Mouse (Mus musculus): ENCODE results near the gene Pip5kl1. TPM values are rescaled to one million over a fixed set of nuclear protein-coding genes. Genes with fewer than 3 reads are reported as not detected.

The Pip5kl1 gene
- polyA plus RNA-seq, 1 experiment from 2014 or later, result 11.8 TPM

GRCm38 (mm10) chr2:32537360-32537905 is 37.2 kb upstream of the Pip5kl1 start:
- no peak for ATAC-seq (replicated peaks)
- Histone ChIP-seq H3K4me2 (peak overlapping the region; percentile 72), H3K27me3 (replicated peaks) (no peaks in the 10 kb centered on the region), H3K4me3 (peak overlapping the region; percentile 89), H3K27ac (peak overlapping the region; percentile 67), H3K36me3 (replicated peaks) (no peaks in the 10 kb centered on the region), H3K9ac (peak overlapping the region; percentile 78), H3K4me1 (peaks cover 62% of the 10 kb centered on the region), H3K9me3 (no peaks in the 10 kb centered on the region)
- WGBS, result 11% methylated on average over 9 of the region's 9 CpGs

GRCm38 (mm10) chr2:32537941-32538340 is 36.7 kb upstream of the Pip5kl1 start:
- ATAC-seq (replicated peaks), result no peak
- Histone ChIP-seq H3K27ac (no peak overlapping the region), H3K4me2 (peak overlapping the region; percentile 72), H3K36me3 (replicated peaks) (no peaks in the 10 kb centered on the region), H3K4me1 (peaks cover 67% of the 10 kb centered on the region), H3K9ac (no peak overlapping the region; the same call in 1 of the 2 replicates), H3K9me3 (no peaks in the 10 kb centered on the region), H3K27me3 (replicated peaks) (no peaks in the 10 kb centered on the region), H3K4me3 (peak overlapping the region; percentile 89)
- WGBS, result 73% methylated on average over 5 of the region's 5 CpGs

GRCm38 (mm10) chr2:32538461-32538860 is 36.1 kb upstream of the Pip5kl1 start:
- Histone ChIP-seq H3K4me3 (no peak overlapping the region; the same call in 1 of the 2 replicates), H3K4me2 (peak overlapping the region; percentile 72), H3K9me3 (no peaks in the 10 kb centered on the region), H3K27ac (no peak overlapping the region), H3K27me3 (replicated peaks) (no peaks in the 10 kb centered on the region), H3K9ac (no peak overlapping the region), H3K36me3 (replicated peaks) (no peaks in the 10 kb centered on the region), H3K4me1 (peaks cover 68% of the 10 kb centered on the region)
- 58% methylated on average over 4 of the region's 4 CpGs for WGBS
- no peak for ATAC-seq (replicated peaks)

GRCm38 (mm10) chr2:32539452-32539981 is 35.1 kb upstream of the Pip5kl1 start:
- no peaks in the 10 kb centered on the region for H3K36me3 ChIP-seq (replicated peaks)
- H3K4me1 ChIP-seq, result peaks cover 59% of the 10 kb centered on the region
- no peak overlapping the region for H3K9ac ChIP-seq
- WGBS, result 80% methylated on average over 14 of the region's 14 CpGs
- H3K27ac ChIP-seq, result no peak overlapping the region
- H3K9me3 ChIP-seq, result no peaks in the 10 kb centered on the region
- no peak for ATAC-seq (replicated peaks)
- no peaks in the 10 kb centered on the region for H3K27me3 ChIP-seq (replicated peaks)
- H3K4me3 ChIP-seq, result no peak overlapping the region
- no peak overlapping the region for H3K4me2 ChIP-seq

- ATAC-seq (replicated peaks), result no peak
- H3K4me3 ChIP-seq, result no peak overlapping the region
- H3K27ac ChIP-seq, result no peak overlapping the region
- peaks cover 51% of the 10 kb centered on the region for H3K4me1 ChIP-seq
- H3K36me3 ChIP-seq (replicated peaks), result no peaks in the 10 kb centered on the region
- no peaks in the 10 kb centered on the region for H3K9me3 ChIP-seq
- H3K9ac ChIP-seq, result no peak overlapping the region
- 94% methylated on average over 2 of the region's 2 CpGs for WGBS
- no peaks in the 10 kb centered on the region for H3K27me3 ChIP-seq (replicated peaks)
- no peak overlapping the region for H3K4me2 ChIP-seq
These were observed 33.2 kb upstream of the Pip5kl1 start for GRCm38 (mm10) chr2:32541333-32541908.

GRCm38 (mm10) chr2:32541986-32542573 is 32.5 kb upstream of the Pip5kl1 start:
- H3K9ac ChIP-seq, result no peak overlapping the region
- ATAC-seq (replicated peaks), result no peak
- H3K4me3 ChIP-seq, result no peak overlapping the region
- no peaks in the 10 kb centered on the region for H3K9me3 ChIP-seq
- peaks cover 45% of the 10 kb centered on the region for H3K4me1 ChIP-seq
- no peak overlapping the region for H3K27ac ChIP-seq
- 93% methylated on average over 4 of the region's 4 CpGs for WGBS
- H3K4me2 ChIP-seq, result no peak overlapping the region
- H3K36me3 ChIP-seq (replicated peaks), result no peaks in the 10 kb centered on the region
- H3K27me3 ChIP-seq (replicated peaks), result no peaks in the 10 kb centered on the region

- no peaks in the 10 kb centered on the region for H3K9me3 ChIP-seq
These were observed 31.6 kb upstream of the Pip5kl1 start for GRCm38 (mm10) chr2:32543031-32543449.

GRCm38 (mm10) chr2:32546951-32547350 is 27.6 kb upstream of the Pip5kl1 start:
- Histone ChIP-seq H3K9me3 (no peaks in the 10 kb centered on the region), H3K27me3 (replicated peaks) (no peaks in the 10 kb centered on the region), H3K27ac (no peak overlapping the region), H3K4me1 (peaks cover 7% of the 10 kb centered on the region; the same call in 1 of the 2 replicates), H3K4me3 (no peak overlapping the region), H3K36me3 (replicated peaks) (no peaks in the 10 kb centered on the region), H3K9ac (no peak overlapping the region), H3K4me2 (no peak overlapping the region)
- 44% methylated on average over 1 of the region's 1 CpGs for WGBS
- no peak for ATAC-seq (replicated peaks)

More at GRCm38 (mm10) chr2:32543031-32543449, 31.6 kb upstream of the Pip5kl1 start:
- WGBS, result 77% methylated on average over 3 of the region's 3 CpGs
- Histone ChIP-seq H3K27ac (no peak overlapping the region), H3K4me3 (no peak overlapping the region), H3K36me3 (replicated peaks) (no peaks in the 10 kb centered on the region), H3K27me3 (replicated peaks) (no peaks in the 10 kb centered on the region), H3K9ac (no peak overlapping the region), H3K4me1 (peaks cover 35% of the 10 kb centered on the region), H3K4me2 (no peak overlapping the region)
- ATAC-seq (replicated peaks), result no peak

- no peak for ATAC-seq (replicated peaks)
- Histone ChIP-seq H3K27me3 (replicated peaks) (no peaks in the 10 kb centered on the region), H3K36me3 (replicated peaks) (no peaks in the 10 kb centered on the region), H3K9me3 (no peaks in the 10 kb centered on the region), H3K4me3 (no peak overlapping the region), H3K9ac (no peak overlapping the region), H3K27ac (no peak overlapping the region), H3K4me2 (no peak overlapping the region), H3K4me1 (peaks cover 7% of the 10 kb centered on the region; the same call in 1 of the 2 replicates)
- WGBS, result 91% methylated on average over 5 of the region's 5 CpGs
These were observed 27.2 kb upstream of the Pip5kl1 start for GRCm38 (mm10) chr2:32547380-32547779.

GRCm38 (mm10) chr2:32547964-32548739 is 26.4 kb upstream of the Pip5kl1 start:
- WGBS, result 90% methylated on average over 7 of the region's 7 CpGs
- no peak for ATAC-seq (replicated peaks)

GRCm38 (mm10) chr2:32549171-32549570 is 25.4 kb upstream of the Pip5kl1 start:
- 96% methylated on average over 9 of the region's 9 CpGs for WGBS
- H3K4me2 ChIP-seq, result no peak overlapping the region
- ATAC-seq (replicated peaks), result no peak

More at GRCm38 (mm10) chr2:32547964-32548739, 26.4 kb upstream of the Pip5kl1 start:
- H3K4me2 ChIP-seq, result no peak overlapping the region
- no peaks in the 10 kb centered on the region for H3K36me3 ChIP-seq (replicated peaks)
- no peak overlapping the region for H3K4me3 ChIP-seq
- no peaks in the 10 kb centered on the region for H3K4me1 ChIP-seq
- H3K9me3 ChIP-seq, result no peaks in the 10 kb centered on the region
- H3K27ac ChIP-seq, result no peak overlapping the region
- no peaks in the 10 kb centered on the region for H3K27me3 ChIP-seq (replicated peaks)
- H3K9ac ChIP-seq, result no peak overlapping the region

GRCm38 (mm10) chr2:32549764-32550163 is 24.8 kb upstream of the Pip5kl1 start:
- Histone ChIP-seq H3K4me2 (no peak overlapping the region), H3K36me3 (replicated peaks) (no peaks in the 10 kb centered on the region), H3K27ac (no peak overlapping the region), H3K4me3 (no peak overlapping the region), H3K9ac (no peak overlapping the region), H3K4me1 (no peaks in the 10 kb centered on the region), H3K9me3 (no peaks in the 10 kb centered on the region), H3K27me3 (replicated peaks) (no peaks in the 10 kb centered on the region)
- no peak for ATAC-seq (replicated peaks)
- 77% methylated on average over 6 of the region's 6 CpGs for WGBS

More at GRCm38 (mm10) chr2:32549171-32549570, 25.4 kb upstream of the Pip5kl1 start:
- Histone ChIP-seq H3K36me3 (replicated peaks) (no peaks in the 10 kb centered on the region), H3K9ac (no peak overlapping the region), H3K4me1 (no peaks in the 10 kb centered on the region), H3K27ac (no peak overlapping the region), H3K4me3 (no peak overlapping the region), H3K9me3 (no peaks in the 10 kb centered on the region), H3K27me3 (replicated peaks) (no peaks in the 10 kb centered on the region)

Data from midbrain, embryonic 15.5 days (tissue).